Mouse (Mus musculus) thymus, adult 2 months (tissue): ENCODE results near the gene Cyp4f14.

ENCODE experiments used
- CTCF ChIP-seq: fragments of 200-500 bp; IDR thresholded peaks from 2 replicates; pipeline ENCODE4 v1.5.1; 2012; ENCODE audit warnings: mild to moderate bottlenecking, control low read depth, low read length, moderate library complexity, borderline replicate concordance; ENCODE audit not compliant: control insufficient read depth, poor library complexity, insufficient read depth; ENCODE audit errors: extremely low read depth
- POLR2A ChIP-seq: fragments of 200-500 bp; IDR thresholded peaks from 2 replicates; pipeline ENCODE4 v1.6.1; 2012; ENCODE audit warnings: mild to moderate bottlenecking, low read length, control low read depth, moderate library complexity; ENCODE audit not compliant: control insufficient read depth, poor library complexity, insufficient read depth; ENCODE audit errors: extremely low read depth

DNA sequence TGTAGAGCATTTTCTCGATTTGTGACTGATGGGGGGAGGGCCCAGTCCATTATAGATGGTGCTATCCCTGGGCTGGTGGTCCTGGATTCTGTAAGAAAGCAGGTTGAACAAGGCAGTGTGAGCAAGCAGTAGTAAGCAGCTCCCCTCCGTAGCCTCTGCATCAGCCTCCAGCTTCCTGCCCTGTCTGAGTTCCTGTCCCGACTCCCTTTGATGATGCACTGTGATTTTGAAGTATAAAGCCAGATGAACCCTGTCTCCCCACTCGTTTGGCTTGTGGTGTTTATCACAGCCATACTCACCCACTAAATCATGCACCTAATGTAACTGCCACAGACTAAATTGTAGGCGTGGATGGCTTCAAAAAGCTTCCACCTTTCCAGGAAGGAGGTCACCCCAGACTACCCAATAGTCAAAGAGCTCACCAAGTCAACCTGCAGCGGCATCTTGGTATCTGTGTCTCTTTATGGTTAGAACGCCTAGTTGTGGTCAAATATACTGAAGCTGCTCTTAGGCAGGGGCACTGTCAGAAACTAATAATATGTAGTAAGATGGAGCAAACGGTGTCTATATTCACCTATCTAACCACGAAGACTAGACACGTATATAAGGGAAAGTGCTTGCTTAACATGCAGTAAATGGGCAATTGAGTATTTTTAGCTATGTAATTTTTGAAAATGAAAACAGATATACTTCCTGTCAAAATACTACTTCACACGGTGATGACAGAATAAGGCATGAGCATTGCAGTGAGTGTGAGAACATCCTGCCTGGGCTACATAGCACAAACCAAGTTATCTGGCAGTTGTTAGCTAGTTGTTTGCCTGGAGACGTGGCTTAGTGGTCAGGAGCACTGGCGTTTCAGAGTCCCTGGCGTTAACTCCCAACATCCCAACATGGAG is 36.6 kb downstream of the Cyp4f14 start:
- no peak for TF ChIP-seq CTCF
- TF ChIP-seq POLR2A, result no peak
